Mouse (Mus musculus) brain, embryonic 14.5 days (tissue): ENCODE measurements around the gene Olfr1389.

ENCODE experiments used
- CTCF ChIP-seq: fragments of 200-500 bp; IDR thresholded peaks from 2 replicates; pipeline ENCODE4 v1.5.1; 2012; ENCODE audit warnings: inconsistent platforms, mild to moderate bottlenecking, moderate library complexity, borderline replicate concordance; ENCODE audit not compliant: insufficient read depth, insufficient read length; ENCODE audit errors: extremely low read depth
- POLR2A ChIP-seq: fragments of 200-500 bp; IDR thresholded peaks from 2 replicates; pipeline ENCODE4 v1.6.1; 2012; ENCODE audit warnings: mild to moderate bottlenecking, inconsistent platforms, borderline replicate concordance; ENCODE audit not compliant: poor library complexity, insufficient read depth, insufficient read length, severe bottlenecking; ENCODE audit errors: extremely low read depth

GRCm38 (mm10) chr11:49383133-49383532, 39.7 kb upstream of the Olfr1389 start:
- no peak for TF ChIP-seq CTCF
- TF ChIP-seq POLR2A, result no peak
